Mouse (Mus musculus) embryo, embryonic 10.5 days (tissue): ENCODE measurements at regions not wholly inside any gene's neighbourhood (a gene's known extent, or its start where the extent isn't known, plus 50 kb on each side); places are given as distances from the start of the nearest gene placed in this dataset.
"Not testable (repeated sequence)": the region's sequence is repeated elsewhere in the genome, so short reads cannot be mapped to it uniquely, and the experiment has no call there.

Experiments
- DNase-seq: peaks from one replicate; pipeline ENCODE4 v3.0.0-alpha.2; 2015; ENCODE audit warnings: low spot score

DNA sequence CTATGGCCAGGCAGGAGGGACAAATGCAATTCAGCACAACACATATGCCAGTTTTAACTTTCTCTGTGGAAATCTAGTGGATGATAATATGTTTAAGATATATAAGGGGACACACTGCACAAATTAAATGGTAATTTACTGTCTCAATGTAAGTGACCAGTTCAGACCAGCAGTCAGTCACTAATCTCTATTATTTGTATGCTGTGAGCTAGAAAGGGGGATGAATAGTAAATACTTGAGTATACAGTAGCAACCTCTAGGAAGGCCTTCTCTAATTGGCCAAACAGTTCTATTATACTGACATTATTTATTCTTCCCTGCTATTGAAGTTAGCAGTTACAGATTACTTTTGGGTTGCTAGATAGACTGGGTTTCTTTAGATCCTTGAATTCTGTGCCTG lies 391.2 kb downstream of the Fign start:
- DNase-seq: no peak

DNA sequence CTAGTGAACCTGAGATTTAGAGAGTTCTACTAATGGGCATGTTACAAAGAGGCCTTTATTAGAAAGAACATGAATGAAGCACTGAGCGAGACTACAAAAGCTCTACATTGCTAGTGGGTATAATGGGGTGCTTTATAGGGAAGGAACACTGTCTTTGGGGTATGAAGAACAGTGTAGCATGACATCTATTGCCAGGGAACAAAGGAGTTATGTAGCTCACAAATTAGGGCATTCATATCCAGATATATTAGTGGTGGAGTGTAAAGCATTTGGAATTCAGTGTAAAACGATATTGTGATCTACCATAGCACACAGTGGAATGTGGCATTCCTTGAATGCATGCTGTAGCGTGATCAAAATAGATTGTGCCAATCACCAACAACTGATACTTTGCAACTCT lies 391.7 kb downstream of the Fign start:
- DNase-seq: no peak

DNA sequence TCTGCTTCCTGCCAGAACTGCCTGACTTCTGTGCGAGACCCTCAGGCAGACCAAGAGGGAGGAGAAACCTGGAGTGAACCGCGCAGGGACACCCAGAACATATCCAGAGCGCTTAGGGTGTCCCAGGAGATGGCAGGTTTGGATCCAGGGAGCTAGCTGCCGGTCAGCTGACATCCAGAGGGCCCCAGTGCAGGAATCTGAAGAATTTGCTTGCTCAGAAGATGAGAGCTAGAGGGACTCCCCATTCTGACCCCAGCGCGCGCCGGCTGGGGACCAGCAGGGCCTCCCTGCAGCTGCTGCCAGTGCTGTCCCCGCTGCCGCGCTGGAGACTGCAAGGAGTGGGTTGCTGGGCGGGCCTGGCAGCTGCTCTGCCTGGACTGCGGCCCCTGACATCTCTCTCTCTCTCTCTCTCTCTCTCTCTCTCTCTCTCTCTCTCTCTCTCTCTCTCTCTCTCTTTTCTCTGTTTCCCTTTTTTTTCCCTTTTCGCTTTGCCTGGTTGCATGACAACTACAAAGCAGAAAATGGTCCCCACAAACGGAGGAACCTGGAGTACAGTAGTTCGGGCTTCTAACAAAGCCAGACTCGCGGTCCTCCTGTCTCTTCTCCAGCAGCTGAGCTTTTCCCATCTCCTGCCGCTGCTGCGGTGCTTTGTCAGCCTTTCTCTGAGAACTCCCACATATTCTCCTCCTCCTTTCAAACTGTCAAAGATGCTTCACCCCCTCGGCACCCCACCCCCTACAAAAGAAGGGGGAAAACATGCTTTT lies 395.3 kb downstream of the Fign start:
- DNase-seq: peak; percentile 87

DNA sequence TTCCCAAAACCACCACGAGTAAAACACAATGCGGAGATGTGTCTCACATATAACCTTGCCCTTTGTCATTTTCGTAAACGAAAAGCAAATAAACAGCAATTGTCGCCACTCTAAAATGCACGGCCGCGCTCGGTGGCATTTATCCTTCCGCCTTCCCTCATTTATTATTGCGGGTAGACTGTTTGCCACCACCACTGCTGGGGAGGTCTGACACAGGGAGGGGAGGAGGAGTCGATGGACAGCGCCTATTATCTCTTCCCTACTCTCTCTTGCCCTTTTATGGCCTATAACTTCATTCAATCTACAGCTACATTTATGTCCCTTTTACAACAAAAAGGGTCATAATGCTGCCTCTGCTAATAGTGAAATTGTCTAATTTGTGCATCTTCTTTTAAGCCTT lies 396.0 kb downstream of the Fign start:
- peak; percentile 35 for DNase-seq

GRCm38 (mm10) chr2:63700255-63700654 lies 397.6 kb downstream of the Fign start:
- DNase-seq: peak; percentile 87

GRCm38 (mm10) chr2:63669700-63670099 lies 428.1 kb downstream of the Fign start:
- DNase-seq: peak; percentile 14

- no peak for DNase-seq
These were observed 429.1 kb downstream of the Fign start for GRCm38 (mm10) chr2:63668784-63669183.

- not testable (repeated sequence) for DNase-seq
These were observed 437.9 kb downstream of the Fign start for GRCm38 (mm10) chr2:63659947-63660346.
